In genomic region chr9:68815877-68816276, GRCm38 (mm10) we compare ENCODE assay signal across 21 mouse cellular contexts.
A peak's percentile ranks its signal among the peaks of the same experiment; 100 is the strongest.
DNase-seq lines count a peak whose midpoint lies in the region; ATAC-seq lines count a peak whose summit lies in the region.
"Had no signal": no experiment of that assay in that cellular context is flagged by ENCODE, and none has a peak within 500 bp of the region (broad histone marks: within the 10 kb centered on the region; RNA-seq: fewer than 3 reads in every experiment).

No protein-coding gene starts in this region.

- H3K27me3 ChIP-seq in embryonic facial prominence, embryonic 11.5 days (ENCODE audit: control insufficient read depth, insufficient read depth, low read length), result no peaks in the 10 kb centered on the region
- peaks cover 21% of the 10 kb centered on the region for H3K27me3 ChIP-seq in embryonic facial prominence, embryonic 10.5 days (replicated peaks; ENCODE audit: low read depth, poor library complexity, severe bottlenecking)
- H3K27me3 ChIP-seq in embryonic facial prominence, embryonic 14.5 days (replicated peaks; ENCODE audit: control insufficient read depth, insufficient read depth, low read length), result 0 out of 2 replicates have a peak, but pooled peaks cover 6% of the 10 kb centered on the region
- H3K27me3 ChIP-seq: CH12.LX, Patski had no signal

- no peak overlapping the region for H3K9ac ChIP-seq in embryonic facial prominence, embryonic 11.5 days (replicated peaks; ENCODE audit: low read length)
- no peak overlapping the region for H3K9ac ChIP-seq in embryonic facial prominence, embryonic 14.5 days (ENCODE audit: low read depth, low read length)

- no peaks in the 10 kb centered on the region for H3K9me3 ChIP-seq in embryonic facial prominence, embryonic 11.5 days (replicated peaks; ENCODE audit: control insufficient read depth, low read length)
- no peaks in the 10 kb centered on the region for H3K9me3 ChIP-seq in embryonic facial prominence, embryonic 10.5 days
- no peaks in the 10 kb centered on the region for H3K9me3 ChIP-seq in embryonic facial prominence, embryonic 14.5 days (ENCODE audit: control insufficient read depth, low read length)

- H3K4me3 ChIP-seq in embryonic facial prominence, embryonic 11.5 days (ENCODE audit: low read depth, low read length), result no peak overlapping the region
- H3K4me3 ChIP-seq in embryonic facial prominence, embryonic 10.5 days, result no peak overlapping the region
- no peak overlapping the region for H3K4me3 ChIP-seq in embryonic facial prominence, embryonic 14.5 days (ENCODE audit: low read depth, low read length)

- no peak overlapping the region for H3K27ac ChIP-seq in embryonic facial prominence, embryonic 11.5 days (replicated peaks; ENCODE audit: low read depth, low read length)
- H3K27ac ChIP-seq in embryonic facial prominence, embryonic 10.5 days (replicated peaks), result no peak overlapping the region
- no peak overlapping the region for H3K27ac ChIP-seq in embryonic facial prominence, embryonic 14.5 days (replicated peaks; ENCODE audit: low read depth, low read length)

- DNase-seq in embryonic facial prominence, embryonic 11.5 days (ENCODE audit: low spot score), result peak; percentile 43
- no peak for DNase-seq in embryonic facial prominence, embryonic 10.5 days (ENCODE audit: low spot score)
- DNase-seq in heart, adult 11 months, result peak; percentile 91
- no peak for DNase-seq in heart, adult 8-10 months (ENCODE audit: low spot score)
- DNase-seq in embryonic facial prominence, embryonic 14.5 days (ENCODE audit: low spot score), result peak; percentile 25
- no peak for DNase-seq in layer of hippocampus, postnatal 14 days (ENCODE audit: low spot score in 2 of 2)
- DNase-seq: adrenal gland, adult 2 months; adrenal gland, adult 8-10 months; adrenal gland, postnatal 10 days; adrenal gland, postnatal 14 days; adrenal gland, postnatal 25 days; adrenal gland, postnatal 36 days; B cell, adult 2 months; cerebellum, adult 11 months; cerebellum, adult 11-12 months; cerebellum, adult 18-20 months had no signal

- WGBS in embryonic facial prominence, embryonic 11.5 days, result 45% methylated on average over 9 of the region's 9 CpGs
- 64% methylated on average over 9 of the region's 9 CpGs for WGBS in embryonic facial prominence, embryonic 10.5 days
- 58% methylated on average over 9 of the region's 9 CpGs for WGBS in embryonic facial prominence, embryonic 14.5 days

- H3K4me1 ChIP-seq in embryonic facial prominence, embryonic 11.5 days (ENCODE audit: control insufficient read depth, insufficient read depth, low read length), result no peaks in the 10 kb centered on the region
- peaks cover 40% of the 10 kb centered on the region for H3K4me1 ChIP-seq in embryonic facial prominence, embryonic 10.5 days
- peaks cover 24% of the 10 kb centered on the region for H3K4me1 ChIP-seq in embryonic facial prominence, embryonic 14.5 days (ENCODE audit: control insufficient read depth, insufficient read depth, low read length)

- H3K36me3 ChIP-seq in embryonic facial prominence, embryonic 11.5 days (replicated peaks; ENCODE audit: control insufficient read depth, insufficient read depth, low read depth, low read length), result no peaks in the 10 kb centered on the region
- no peaks in the 10 kb centered on the region for H3K36me3 ChIP-seq in embryonic facial prominence, embryonic 10.5 days (replicated peaks)
- no peaks in the 10 kb centered on the region for H3K36me3 ChIP-seq in embryonic facial prominence, embryonic 14.5 days (ENCODE audit: control insufficient read depth, insufficient read depth, low read length)
- H3K36me3 ChIP-seq: G1E had no signal

- ATAC-seq in embryonic facial prominence, embryonic 11.5 days (replicated peaks; ENCODE audit: insufficient number of reproducible peaks, low FRiP score, low TSS enrichment, low read depth), result no peak
- no peak for ATAC-seq in embryonic facial prominence, embryonic 14.5 days (ENCODE audit: low read depth)
- ATAC-seq: activated CD4-positive, CD25-positive, alpha-beta regulatory T cell, adult 4 months; CD4-positive, CD25-positive, alpha-beta regulatory T cell, adult 4 months; Patski had no signal

- no peak overlapping the region for H3K4me2 ChIP-seq in embryonic facial prominence, embryonic 11.5 days (ENCODE audit: low read depth, low read length)
- no peak overlapping the region for H3K4me2 ChIP-seq in embryonic facial prominence, embryonic 14.5 days (ENCODE audit: low read depth, low read length)

Comparison
In these comparisons a context has a peak if more than half of its experiments do, and no peak if none do; other contexts are left out.
1. DNase-seq: peak in embryonic facial prominence, embryonic 11.5 days (single experiment), heart, adult 11 months (single experiment) and embryonic facial prominence, embryonic 14.5 days (single experiment); none in embryonic facial prominence, embryonic 10.5 days (single experiment), heart, adult 8-10 months (single experiment) and layer of hippocampus, postnatal 14 days (0 of 2).